Mouse (Mus musculus): ENCODE measurements around the gene Ivd.

DNA sequence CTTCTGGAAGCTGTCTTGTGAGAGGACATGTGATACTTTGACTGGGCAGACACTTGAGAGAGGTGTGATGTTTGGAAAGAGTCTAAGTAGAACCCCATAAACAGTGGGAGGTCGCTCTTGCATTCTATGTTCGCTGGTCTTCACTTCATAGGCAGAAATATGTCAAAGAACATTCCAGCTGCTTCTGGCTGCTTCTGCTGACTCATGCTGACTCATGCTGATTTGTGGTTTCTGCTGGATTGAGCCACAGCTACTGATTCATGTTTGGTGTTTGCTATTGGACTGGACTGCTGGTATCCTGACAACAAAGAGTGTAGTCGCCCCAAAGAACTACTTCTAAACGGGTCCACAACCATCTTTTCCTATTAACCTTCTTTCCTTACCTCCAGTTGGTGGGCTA, 20.0 kb upstream of the Ivd start:
- TF ChIP-seq POLR2A (IDR thresholded peaks at IDR 0.05; ENCODE audit: low read depth, low read length) (no peak), CTCF (IDR thresholded peaks at IDR 0.05; ENCODE audit: borderline replicate concordance, insufficient read depth, low read length) (no peak)
